Mouse (Mus musculus) thymus, adult 2 months (tissue): ENCODE measurements at regions not wholly inside any gene's neighbourhood (a gene's known extent, or its start where the extent isn't known, plus 50 kb on each side); places are given as distances from the start of the nearest gene placed in this dataset.

Experiments
- DNase-seq: peaks from one replicate; pipeline ENCODE4 v3.0.0; 2021
- H3K27ac ChIP-seq: fragments of 200-500 bp; 2 replicates; pipeline ENCODE4 v1.5.1; 2012; ENCODE audit warnings: low read length, control low read depth; ENCODE audit not compliant: control insufficient read depth, insufficient read depth
- H3K27me3 ChIP-seq: fragments of 200-500 bp; 2 replicates; pipeline ENCODE4 v1.6.1; 2012; ENCODE audit warnings: mild to moderate bottlenecking, low read length, moderate library complexity, mixed read lengths; ENCODE audit not compliant: control insufficient read depth, insufficient read depth
- H3K36me3 ChIP-seq: fragments of 200-500 bp; 2 replicates; pipeline ENCODE4 v1.6.1; 2012; ENCODE audit warnings: mild to moderate bottlenecking, low read length, moderate library complexity; ENCODE audit not compliant: control insufficient read depth, insufficient read depth
- H3K4me1 ChIP-seq: fragments of 200-500 bp; replicated peaks from 2 replicates; pipeline ENCODE4 v1.6.1; 2012; ENCODE audit warnings: low read length; ENCODE audit not compliant: control insufficient read depth, insufficient read depth
- H3K4me3 ChIP-seq: fragments of 200-500 bp; 2 replicates; pipeline ENCODE4 v1.5.1; 2012; ENCODE audit warnings: mild to moderate bottlenecking, low read length, control low read depth, moderate library complexity; ENCODE audit not compliant: control insufficient read depth, insufficient read depth
- CTCF ChIP-seq: fragments of 200-500 bp; IDR thresholded peaks from 2 replicates; pipeline ENCODE4 v1.5.1; 2012; ENCODE audit warnings: mild to moderate bottlenecking, control low read depth, low read length, moderate library complexity, borderline replicate concordance; ENCODE audit not compliant: control insufficient read depth, poor library complexity, insufficient read depth; ENCODE audit errors: extremely low read depth
- POLR2A ChIP-seq: fragments of 200-500 bp; IDR thresholded peaks from 2 replicates; pipeline ENCODE4 v1.6.1; 2012; ENCODE audit warnings: mild to moderate bottlenecking, low read length, control low read depth, moderate library complexity; ENCODE audit not compliant: control insufficient read depth, poor library complexity, insufficient read depth; ENCODE audit errors: extremely low read depth
- WGBS: fragments of 180-500 bp; shearing (Covaris S2); methylation state at CpG from one replicate; pipeline ENCODE4 v1.1.7; 2018; 5-methylcytosine and 5-hydroxymethylcytosine counted together

DNA sequence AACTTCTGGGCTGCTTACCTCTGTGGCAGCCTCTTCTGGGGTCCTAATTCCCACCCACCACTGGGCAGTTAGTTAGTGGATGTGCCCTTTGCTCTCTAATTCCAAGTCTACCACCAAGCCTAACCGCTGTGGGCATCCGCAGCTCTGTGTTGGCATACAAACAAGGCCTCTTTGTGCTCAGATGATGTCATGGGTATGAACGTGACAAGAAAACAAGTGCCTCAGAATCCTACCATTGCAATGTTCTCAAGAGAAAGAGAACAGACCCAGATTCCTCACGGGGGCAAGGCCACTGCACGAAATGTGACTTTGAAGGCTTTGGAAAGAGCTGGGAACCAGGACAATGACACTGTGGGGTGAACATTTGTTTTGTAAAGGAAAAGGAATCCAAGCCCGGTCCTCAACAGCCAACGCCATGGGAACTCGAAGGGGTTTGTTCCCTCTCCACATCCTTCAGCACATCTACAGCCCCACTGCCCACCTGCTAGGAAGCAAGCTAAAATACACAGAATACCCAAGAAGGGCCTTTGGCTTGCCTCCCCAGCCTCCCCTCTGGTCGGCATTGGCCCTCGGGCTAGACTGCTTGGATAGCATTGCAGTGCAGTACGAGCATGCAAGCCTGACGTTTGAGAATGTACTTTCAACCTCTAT is 210.2 kb upstream of the Pabpc6 start:
- WGBS, result 96% methylated on average over 12 of the region's 12 CpGs
- DNase-seq, result no peak
- H3K27me3 ChIP-seq, result no peaks in the 10 kb centered on the region

GRCm38 (mm10) chr17:9873695-9874094 is 204.2 kb upstream of the Pabpc6 start:
- Histone ChIP-seq H3K27me3 (no peaks in the 10 kb centered on the region), H3K27ac (no peak overlapping the region), H3K36me3 (no peaks in the 10 kb centered on the region), H3K4me1 (no peaks in the 10 kb centered on the region), H3K4me3 (no peak overlapping the region)
- WGBS, result 90% methylated on average over 10 of the region's 10 CpGs
- DNase-seq, result no peak
- TF ChIP-seq POLR2A (no peak), CTCF (no peak)

More for the DNA sequence above, 210.2 kb upstream of the Pabpc6 start:
- no peaks in the 10 kb centered on the region for H3K36me3 ChIP-seq
- H3K27ac ChIP-seq, result no peak overlapping the region
- TF ChIP-seq CTCF (no peak), POLR2A (no peak)
- no peaks in the 10 kb centered on the region for H3K4me1 ChIP-seq
- no peak overlapping the region for H3K4me3 ChIP-seq

DNA sequence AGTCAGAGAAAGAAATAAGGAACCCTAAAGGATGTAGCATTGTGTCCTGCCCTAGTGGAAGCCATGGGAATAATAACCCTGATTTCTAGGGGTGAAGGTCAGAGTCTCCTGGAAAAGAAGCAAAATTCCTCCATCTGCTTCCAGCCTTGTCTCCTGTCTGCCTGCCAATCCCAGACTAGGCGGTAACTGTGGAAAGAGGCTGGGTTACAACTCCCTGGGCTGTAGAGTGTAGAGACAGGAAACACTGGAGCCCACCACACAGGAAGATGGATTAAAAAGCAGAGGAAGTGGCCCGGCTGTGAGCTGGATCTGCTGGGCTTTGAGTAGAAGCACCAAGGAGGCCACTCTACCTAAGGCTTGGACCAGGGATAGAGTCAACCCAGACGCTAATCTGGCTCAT is 200.7 kb upstream of the Pabpc6 start:
- Histone ChIP-seq H3K36me3 (no peaks in the 10 kb centered on the region), H3K27me3 (no peaks in the 10 kb centered on the region), H3K27ac (no peak overlapping the region), H3K4me1 (no peaks in the 10 kb centered on the region), H3K4me3 (no peak overlapping the region)
- TF ChIP-seq POLR2A (no peak), CTCF (no peak)
- 73% methylated on average over 3 of the region's 3 CpGs for WGBS
- DNase-seq, result no peak

DNA sequence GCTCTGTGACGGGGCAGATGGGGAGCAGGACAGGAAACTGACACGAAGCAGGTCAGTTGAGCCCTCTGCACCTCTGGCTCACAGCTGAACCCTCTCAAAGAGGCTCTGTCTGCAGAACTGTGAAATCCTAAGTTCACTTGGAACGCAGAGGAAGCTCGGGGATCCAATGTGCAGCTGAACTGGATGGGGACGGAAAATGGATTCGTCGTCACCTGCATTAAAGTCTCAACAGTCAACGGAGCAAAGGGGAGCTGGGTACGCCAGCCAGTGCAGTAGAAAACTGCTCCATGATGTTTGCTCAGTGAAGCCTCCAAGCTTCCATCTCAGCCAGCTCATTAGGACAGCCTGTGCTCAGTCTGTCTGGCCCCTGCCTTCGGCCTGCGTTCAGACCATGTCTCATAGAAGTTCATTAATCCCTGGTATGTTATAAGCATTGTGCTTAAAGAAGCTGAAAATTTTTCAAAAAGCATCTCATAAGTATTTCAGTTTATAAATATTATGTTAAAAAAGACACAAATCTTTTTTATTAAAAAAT is 199.3 kb upstream of the Pabpc6 start:
- Histone ChIP-seq H3K4me3 (no peak overlapping the region), H3K27me3 (no peaks in the 10 kb centered on the region), H3K36me3 (no peaks in the 10 kb centered on the region), H3K27ac (no peak overlapping the region), H3K4me1 (no peaks in the 10 kb centered on the region)
- TF ChIP-seq CTCF (no peak), POLR2A (no peak)
- DNase-seq, result no peak
- 95% methylated on average over 11 of the region's 11 CpGs for WGBS

DNA sequence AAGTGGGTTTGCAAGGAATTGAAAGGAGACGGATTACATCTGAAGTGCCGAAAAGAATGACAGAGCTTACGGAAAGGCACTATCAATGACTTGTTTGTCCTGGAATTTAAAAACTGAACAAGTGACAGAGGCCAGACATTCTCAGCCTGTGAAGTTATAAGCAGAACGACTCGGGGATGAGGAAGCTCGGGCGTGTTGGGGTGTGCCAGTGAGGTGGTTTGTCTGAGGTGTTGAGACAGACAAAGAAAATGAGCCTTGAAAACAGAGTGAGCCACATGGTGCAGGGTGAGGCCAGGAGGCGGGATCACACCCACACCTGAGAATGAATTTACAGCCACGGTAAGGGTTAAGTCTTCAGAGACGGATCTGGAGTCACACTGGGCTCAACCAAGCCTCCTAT is 194.7 kb upstream of the Pabpc6 start:
- no peaks in the 10 kb centered on the region for H3K27me3 ChIP-seq
- WGBS, result 80% methylated on average over 10 of the region's 10 CpGs
- H3K27ac ChIP-seq, result no peak overlapping the region
- H3K4me3 ChIP-seq, result no peak overlapping the region
- TF ChIP-seq POLR2A (no peak), CTCF (no peak)
- H3K36me3 ChIP-seq, result no peaks in the 10 kb centered on the region
- H3K4me1 ChIP-seq, result no peaks in the 10 kb centered on the region
- DNase-seq, result no peak

- WGBS, result 93% methylated on average over 15 of the region's 15 CpGs
- Histone ChIP-seq H3K4me1 (no peaks in the 10 kb centered on the region), H3K36me3 (no peaks in the 10 kb centered on the region), H3K27ac (no peak overlapping the region), H3K4me3 (no peak overlapping the region), H3K27me3 (no peaks in the 10 kb centered on the region)
- no peak for DNase-seq
- TF ChIP-seq CTCF (no peak), POLR2A (no peak)
Measured at GRCm38 (mm10) chr17:9861923-9862854, 192.7 kb upstream of the Pabpc6 start.

GRCm38 (mm10) chr17:9861346-9861745 is 191.8 kb upstream of the Pabpc6 start:
- TF ChIP-seq POLR2A, result no peak
- no peak for TF ChIP-seq CTCF
- H3K27ac ChIP-seq, result no peak overlapping the region
- H3K27me3 ChIP-seq, result no peaks in the 10 kb centered on the region
- no peaks in the 10 kb centered on the region for H3K36me3 ChIP-seq
- H3K4me3 ChIP-seq, result no peak overlapping the region
- 95% methylated on average over 6 of the region's 6 CpGs for WGBS
- DNase-seq, result no peak
- no peaks in the 10 kb centered on the region for H3K4me1 ChIP-seq
